Mouse (Mus musculus): ENCODE data around the gene Rasgrp1. TPM values are rescaled to one million over a fixed set of nuclear protein-coding genes. Genes with fewer than 3 reads are reported as not detected.

Rasgrp1 gene
- total RNA-seq (2021) (under 1 TPM; 0.34 to 0.43 TPM), polyA plus RNA-seq (2012; rRNA removed) (0.62 and 0.67 TPM in 2 replicates)
- long read RNA-seq = 0 reads

- H3K27ac ChIP-seq = no peak within 1 kb of the TSS
Measured at GRCm38 (mm10) chr2:117342547-117343239, at the start of gene Rasgrp1. Gene Rasgrp1, minus strand, starts transcription at chr2:117343001.

GRCm38 (mm10) chr2:117389925-117390892, 47.4 kb upstream of the Rasgrp1 start:
- Histone ChIP-seq H3K9ac (ENCODE audit: low read depth, low read length) (no peak overlapping the region), H3K27me3 (ENCODE audit: control insufficient read depth, insufficient read depth, low read length) (no peaks in the 10 kb centered on the region), H3K4me3 (no peak overlapping the region), H3K36me3 (ENCODE audit: control insufficient read depth, insufficient read depth, low read length) (peaks cover 2% of the 10 kb centered on the region; the same call in 1 of the 2 replicates), H3K79me2 (replicated peaks; ENCODE audit: control insufficient read depth, insufficient read depth, low read length) (no peaks in the 10 kb centered on the region), H3K27ac (no peak overlapping the region), H3K4me1 (ENCODE audit: control insufficient read depth, insufficient read depth, low read length) (peaks cover 2% of the 10 kb centered on the region; the same call in 1 of the 2 replicates)
- 27% methylated on average over 17 of the region's 17 CpGs for WGBS
- intact Hi-C loops (cut with DNase I) = no loop called here
- TF ChIP-seq CTCF (IDR thresholded peaks at IDR 0.05) = no peak
- no peak for TF ChIP-seq EP300 (IDR thresholded peaks at IDR 0.05; ENCODE audit: insufficient read depth, low read depth, low read length)
- TF ChIP-seq POLR2A (IDR thresholded peaks at IDR 0.05; ENCODE audit: insufficient read depth, low read depth, low read length) = no peak
- DNase-seq = peak; percentile 27 to 46

More at GRCm38 (mm10) chr2:117342547-117343239, at the start of gene Rasgrp1:
- peak; percentile 29 to 63 for DNase-seq
- TF ChIP-seq CTCF (IDR thresholded peaks at IDR 0.05) = no peak
- no peak for TF ChIP-seq POLR2A (IDR thresholded peaks at IDR 0.05; ENCODE audit: insufficient read depth, low read depth, low read length)
- TF ChIP-seq EP300 (IDR thresholded peaks at IDR 0.05; ENCODE audit: insufficient read depth, low read depth, low read length) = no peak
- peak within 1 kb of the TSS; percentile 26 for H3K9ac ChIP-seq (ENCODE audit: low read depth, low read length)
- peaks cover 7% of the 10 kb centered on the region for H3K27me3 ChIP-seq (ENCODE audit: control insufficient read depth, insufficient read depth, low read length)
- H3K4me1 ChIP-seq (ENCODE audit: control insufficient read depth, insufficient read depth, low read length) = no peaks in the 10 kb centered on the region
- 2% methylated on average over 56 of the region's 56 CpGs for WGBS
- intact Hi-C loops (cut with DNase I) = loop anchor here (2.0 kb wide), 2 partner anchors 68 to 96 kb away; no protein-coding TSS in a partner anchor
- H3K36me3 ChIP-seq (ENCODE audit: control insufficient read depth, insufficient read depth, low read length) = no peaks in the 10 kb centered on the region
- peak within 1 kb of the TSS; percentile 22 for H3K4me3 ChIP-seq
- no peaks in the 10 kb centered on the region for H3K79me2 ChIP-seq (replicated peaks; ENCODE audit: control insufficient read depth, insufficient read depth, low read length)

GRCm38 (mm10) chr2:117389460-117389859, 46.7 kb upstream of the Rasgrp1 start:
- Histone ChIP-seq H3K9ac (ENCODE audit: low read depth, low read length) (no peak overlapping the region), H3K4me1 (ENCODE audit: control insufficient read depth, insufficient read depth, low read length) (peaks cover 2% of the 10 kb centered on the region; the same call in 1 of the 2 replicates), H3K4me3 (no peak overlapping the region), H3K36me3 (ENCODE audit: control insufficient read depth, insufficient read depth, low read length) (peaks cover 2% of the 10 kb centered on the region; the same call in 1 of the 2 replicates), H3K27me3 (ENCODE audit: control insufficient read depth, insufficient read depth, low read length) (no peaks in the 10 kb centered on the region), H3K27ac (no peak overlapping the region), H3K79me2 (replicated peaks; ENCODE audit: control insufficient read depth, insufficient read depth, low read length) (no peaks in the 10 kb centered on the region)
- TF ChIP-seq EP300 (IDR thresholded peaks at IDR 0.05; ENCODE audit: insufficient read depth, low read depth, low read length) = no peak
- TF ChIP-seq POLR2A (IDR thresholded peaks at IDR 0.05; ENCODE audit: insufficient read depth, low read depth, low read length) = no peak
- TF ChIP-seq CTCF (IDR thresholded peaks at IDR 0.05) = no peak
- WGBS = 84% methylated on average over 3 of the region's 3 CpGs
- intact Hi-C loops (cut with DNase I) = no loop called here
- DNase-seq = no peak

GRCm38 (mm10) chr2:117388121-117388520, 45.3 kb upstream of the Rasgrp1 start:
- intact Hi-C loops (cut with DNase I) = no loop called here
- no peaks in the 10 kb centered on the region for H3K27me3 ChIP-seq (ENCODE audit: control insufficient read depth, insufficient read depth, low read length)
- WGBS = 92% methylated on average over 4 of the region's 4 CpGs

GRCm38 (mm10) chr2:117386981-117387705, 44.3 kb upstream of the Rasgrp1 start:
- intact Hi-C loops (cut with DNase I) = no loop called here
- DNase-seq = no peak
- H3K9ac ChIP-seq (ENCODE audit: low read depth, low read length) = no peak overlapping the region
- WGBS = 81% methylated on average over 12 of the region's 12 CpGs
- no peaks in the 10 kb centered on the region for H3K79me2 ChIP-seq (replicated peaks; ENCODE audit: control insufficient read depth, insufficient read depth, low read length)
- H3K36me3 ChIP-seq (ENCODE audit: control insufficient read depth, insufficient read depth, low read length) = peaks cover 2% of the 10 kb centered on the region; the same call in 1 of the 2 replicates
- no peaks in the 10 kb centered on the region for H3K27me3 ChIP-seq (ENCODE audit: control insufficient read depth, insufficient read depth, low read length)
- TF ChIP-seq EP300 (IDR thresholded peaks at IDR 0.05; ENCODE audit: insufficient read depth, low read depth, low read length) (no peak), POLR2A (IDR thresholded peaks at IDR 0.05; ENCODE audit: insufficient read depth, low read depth, low read length) (no peak), CTCF (IDR thresholded peaks at IDR 0.05) (no peak)
- H3K4me3 ChIP-seq = no peak overlapping the region
- no peak overlapping the region for H3K27ac ChIP-seq
- peaks cover 2% of the 10 kb centered on the region; the same call in 1 of the 2 replicates for H3K4me1 ChIP-seq (ENCODE audit: control insufficient read depth, insufficient read depth, low read length)

More at GRCm38 (mm10) chr2:117388121-117388520, 45.3 kb upstream of the Rasgrp1 start:
- Histone ChIP-seq H3K9ac (ENCODE audit: low read depth, low read length) (no peak overlapping the region), H3K4me1 (ENCODE audit: control insufficient read depth, insufficient read depth, low read length) (peaks cover 2% of the 10 kb centered on the region; the same call in 1 of the 2 replicates), H3K27ac (no peak overlapping the region), H3K36me3 (ENCODE audit: control insufficient read depth, insufficient read depth, low read length) (peaks cover 2% of the 10 kb centered on the region; the same call in 1 of the 2 replicates), H3K79me2 (replicated peaks; ENCODE audit: control insufficient read depth, insufficient read depth, low read length) (no peaks in the 10 kb centered on the region), H3K4me3 (no peak overlapping the region)
- DNase-seq = no peak
- TF ChIP-seq POLR2A (IDR thresholded peaks at IDR 0.05; ENCODE audit: insufficient read depth, low read depth, low read length) = no peak
- no peak for TF ChIP-seq CTCF (IDR thresholded peaks at IDR 0.05)
- no peak for TF ChIP-seq EP300 (IDR thresholded peaks at IDR 0.05; ENCODE audit: insufficient read depth, low read depth, low read length)
